ENCODE assay signal across 9 mouse cellular contexts in genomic region chr6:55803991-55804680, GRCm38 (mm10). TPM values are rescaled to one million over a fixed set of nuclear protein-coding genes. Genes with fewer than 3 reads are reported as not detected.
DNase-seq lines count a peak whose midpoint lies in the region; ATAC-seq lines count a peak whose summit lies in the region.
"Had no signal": no experiment of that assay in that cellular context is flagged by ENCODE, and none has a peak within 500 bp of the region (broad histone marks: within the 10 kb centered on the region; RNA-seq: fewer than 3 reads in every experiment).

No protein-coding gene starts in this region.

- no peak overlapping the region for H3K4me2 ChIP-seq in hindbrain, embryonic 15.5 days

- H3K27me3 ChIP-seq in hindbrain, embryonic 15.5 days, result no peaks in the 10 kb centered on the region

- DNase-seq in gastrocnemius, postnatal 14 days, result peak; percentile 7
- DNase-seq in gastrocnemius, postnatal 25 days, result no peak
- peak; percentile 23 for DNase-seq in adrenal gland, adult 2 months
- peak; percentile 50 for DNase-seq in embryo, embryonic 9.5 days (ENCODE audit: extremely low spot score)
- DNase-seq in testis, postnatal 10 days (ENCODE audit: low spot score), result peak; percentile 46
- DNase-seq in urinary bladder, adult 2 months (ENCODE audit: low spot score), result no peak

- no peaks in the 10 kb centered on the region for H3K9me3 ChIP-seq in hindbrain, embryonic 15.5 days

- H3K4me3 ChIP-seq in hindbrain, embryonic 15.5 days, result no peak overlapping the region

- WGBS in hindbrain, embryonic 15.5 days, result 24% methylated on average over 12 of the region's 12 CpGs

- peak; percentile 54 for ATAC-seq in hindbrain, embryonic 15.5 days (ENCODE audit: low FRiP score, low read depth)
- ATAC-seq in megakaryocyte-erythroid progenitor cell, adult 5-6 weeks (replicated peaks; ENCODE audit: low FRiP score, low TSS enrichment, poor library complexity, severe bottlenecking), result peak; percentile 75

- peaks cover 6% of the 10 kb centered on the region; the same call in 1 of the 2 replicates for H3K4me1 ChIP-seq in hindbrain, embryonic 15.5 days (replicated peaks)

- intact Hi-C loops in gastrocnemius, postnatal 14 days (cut with DNase I; ENCODE audit: low total_unique reads), result no loop called here

- no peak overlapping the region for H3K27ac ChIP-seq in hindbrain, embryonic 15.5 days (replicated peaks)

- H3K36me3 ChIP-seq in hindbrain, embryonic 15.5 days, result no peaks in the 10 kb centered on the region

- H3K9ac ChIP-seq in hindbrain, embryonic 15.5 days, result no peak overlapping the region

RNA-seq across cellular contexts. Expression of gene Itprid1, which starts 32.6 kb away (rescaled TPM):
- not detected for total RNA-seq in gastrocnemius, postnatal 14 days (2021)
- total RNA-seq in gastrocnemius, postnatal 25 days (2021), result not detected
- total RNA-seq in adrenal gland, adult 2 months (2021), result under 1 TPM in 1 of 2 experiments, not detected in 1; 0.17 TPM
- 0.03 TPM in 1 of 2 replicates, not detected in the other for polyA plus RNA-seq in adrenal gland, adult 2 months (2012; rRNA removed)
- 0.22 TPM in 1 of 2 replicates, not detected in the other for polyA plus RNA-seq in hindbrain, embryonic 15.5 days (2015; fragmentation: Nextera tagmentation; extraction: Ambion mirVana)
- total RNA-seq in megakaryocyte-erythroid progenitor cell, adult 5-6 weeks (2014; fragmentation: Nextera tagmentation), result not detected in 2 replicates
- not detected in 2 replicates for total RNA-seq in megakaryocyte-erythroid progenitor cell, adult 5-6 weeks (2017)
- 2.0 and 2.2 TPM in 2 replicates for polyA plus RNA-seq in urinary bladder, adult 2 months (2012; rRNA removed)
- polyA plus RNA-seq: C2C12 had no signal

Comparison
In these comparisons a context has a peak if more than half of its experiments do, and no peak if none do; other contexts are left out.
1. DNase-seq: peak in gastrocnemius, postnatal 14 days (single experiment), adrenal gland, adult 2 months (single experiment), embryo, embryonic 9.5 days (single experiment) and testis, postnatal 10 days (single experiment); none in gastrocnemius, postnatal 25 days (single experiment) and urinary bladder, adult 2 months (single experiment).